In the genomic region with DNA sequence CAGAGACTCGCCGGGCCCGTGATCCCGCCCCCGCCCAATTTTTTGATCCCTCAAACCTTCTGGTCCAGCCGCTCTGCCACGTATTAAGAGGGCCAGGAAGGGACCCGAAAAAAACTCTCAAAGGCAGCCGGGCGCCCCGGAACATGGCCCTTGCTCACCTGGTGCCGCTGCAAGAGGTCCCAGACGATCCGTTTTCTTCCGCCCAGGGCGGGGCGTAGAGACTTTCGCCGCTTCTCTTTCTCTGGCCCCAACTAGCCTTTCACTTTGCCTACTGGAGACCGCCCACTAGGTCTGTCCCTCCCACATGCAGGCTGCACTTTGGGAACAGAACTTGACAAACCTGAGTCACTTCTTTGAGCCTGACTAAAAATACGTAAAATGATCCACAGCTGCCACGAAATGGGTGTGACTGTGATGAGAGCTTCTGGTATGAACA, we compare ENCODE assay signal across 9 mouse cellular contexts. TPM values are rescaled to one million over a fixed set of nuclear protein-coding genes. Genes with fewer than 3 reads are reported as not detected.
DNase-seq lines count a peak whose midpoint lies in the region; ATAC-seq lines count a peak whose summit lies in the region.
"Had no signal": no experiment of that assay in that cellular context is flagged by ENCODE, and none has a peak within 500 bp of the region (broad histone marks: within the 10 kb centered on the region; RNA-seq: fewer than 3 reads in every experiment).

No protein-coding gene starts in this region.

- peak overlapping the region; percentile 63 for H3K4me2 ChIP-seq in forebrain, embryonic 11.5 days (ENCODE audit: low read depth, low read length, severe bottlenecking)

- H3K9ac ChIP-seq in forebrain, embryonic 11.5 days (ENCODE audit: low read length): peak overlapping the region; percentile 69

- DNase-seq in adrenal gland, postnatal 14 days: peak; percentile 88
- DNase-seq in forebrain, embryonic 11.5 days (ENCODE audit: low spot score): no peak
- peak; percentile 60 for DNase-seq in heart, postnatal 25 days (ENCODE audit: low spot score)
- peak; percentile 93 for DNase-seq in large intestine, adult 2 months (ENCODE audit: low read depth, low spot score)
- DNase-seq in right cerebral cortex, postnatal 25 days: peak; percentile 61
- DNase-seq in urinary bladder, postnatal 4 days (ENCODE audit: low spot score in 2 of 2): peak; percentile 67 to 71

- no peaks in the 10 kb centered on the region for H3K9me3 ChIP-seq in forebrain, embryonic 11.5 days (ENCODE audit: control insufficient read depth, low read length)
- H3K9me3 ChIP-seq in megakaryocyte, embryonic 14.5 days: no peaks in the 10 kb centered on the region

- WGBS in forebrain, embryonic 11.5 days: 2% methylated on average over 22 of the region's 22 CpGs
- 1% methylated on average over 22 of the region's 22 CpGs for whole genome bisulfite sequencing in large intestine, adult 2 months

- peaks cover 16% of the 10 kb centered on the region; the same call in 1 of the 2 replicates for H3K4me1 ChIP-seq in forebrain, embryonic 11.5 days (replicated peaks; ENCODE audit: control insufficient read depth, insufficient read depth, low read length)
- H3K4me1 ChIP-seq in megakaryocyte, embryonic 14.5 days: peaks cover 76% of the 10 kb centered on the region

- intact Hi-C loops in heart, postnatal 25 days (cut with DNase I): no loop called here

- H3K36me3 ChIP-seq in forebrain, embryonic 11.5 days (ENCODE audit: control insufficient read depth, insufficient read depth, low read length): no peaks in the 10 kb centered on the region
- H3K36me3 ChIP-seq in megakaryocyte, embryonic 14.5 days (replicated peaks; ENCODE audit: low read length): peaks cover 36% of the 10 kb centered on the region

- ATAC-seq in CD4-positive, CD25-positive, alpha-beta regulatory T cell, adult 4 months: peak; percentile 19
- no peak for ATAC-seq in forebrain, embryonic 11.5 days (replicated peaks; ENCODE audit: low FRiP score)

- peak overlapping the region; percentile 33 for H3K4me3 ChIP-seq in forebrain, embryonic 11.5 days (ENCODE audit: low read depth, low read length)
- peak overlapping the region; percentile 94 for H3K4me3 ChIP-seq in megakaryocyte, embryonic 14.5 days (replicated peaks)

- H3K27me3 ChIP-seq in forebrain, embryonic 11.5 days (ENCODE audit: control insufficient read depth, insufficient read depth, low read length): no peaks in the 10 kb centered on the region
- H3K27me3 ChIP-seq in megakaryocyte, embryonic 14.5 days (replicated peaks): no peaks in the 10 kb centered on the region

- H3K27ac ChIP-seq in forebrain, embryonic 11.5 days (ENCODE audit: low read depth, low read length): no peak overlapping the region

RNA-seq across cellular contexts. Expression of a gene that starts 4.1 kb away (rescaled TPM):
- polyA plus RNA-seq in CD4-positive, CD25-positive, alpha-beta regulatory T cell, adult 4 months (2017; shearing (Covaris generic)): 100 to 1,000 TPM; 121 to 188 TPM
- total RNA-seq in adrenal gland, postnatal 14 days (2021): 186 and 200 TPM in 2 replicates
- 56.7 and 65.2 TPM in 2 replicates for polyA plus RNA-seq in forebrain, embryonic 11.5 days (2014; fragmentation: Nextera tagmentation; extraction: Ambion mirVana)
- 10 to 100 TPM; 65.7 to 69.9 TPM for total RNA-seq in heart, postnatal 25 days (2021)
- 146 and 149 TPM in 2 replicates for polyA plus RNA-seq in large intestine, adult 2 months (2012; rRNA removed)
- 26.5 and 43.0 TPM in 2 replicates for polyA plus RNA-seq in megakaryocyte, embryonic 14.5 days (2012; ENCODE audit: insufficient read depth, low replicate concordance)

RNA-seq across cellular contexts. Expression of a gene that starts 25.3 kb away (rescaled TPM):
- 1 to 10 TPM; 3.8 to 4.3 TPM for polyA plus RNA-seq in CD4-positive, CD25-positive, alpha-beta regulatory T cell, adult 4 months (2017; shearing (Covaris generic))
- 81.7 and 83.6 TPM in 2 replicates for total RNA-seq in adrenal gland, postnatal 14 days (2021)
- polyA plus RNA-seq in forebrain, embryonic 11.5 days (2014; fragmentation: Nextera tagmentation; extraction: Ambion mirVana): 87.5 and 116 TPM in 2 replicates
- total RNA-seq in heart, postnatal 25 days (2021): 100 to 1,000 TPM; 106 to 112 TPM
- polyA plus RNA-seq in large intestine, adult 2 months (2012; rRNA removed): 82.1 and 91.7 TPM in 2 replicates
- polyA plus RNA-seq in megakaryocyte, embryonic 14.5 days (2012; ENCODE audit: insufficient read depth, low replicate concordance): 51.3 and 84.0 TPM in 2 replicates

RNA-seq across cellular contexts. Expression of a gene that starts 25.4 kb away (rescaled TPM):
- polyA plus RNA-seq in CD4-positive, CD25-positive, alpha-beta regulatory T cell, adult 4 months (2017; shearing (Covaris generic)): 1 to 10 TPM; 2.2 to 4.5 TPM
- total RNA-seq in adrenal gland, postnatal 14 days (2021): 7.6 and 9.6 TPM in 2 replicates
- 14.0 and 16.1 TPM in 2 replicates for polyA plus RNA-seq in forebrain, embryonic 11.5 days (2014; fragmentation: Nextera tagmentation; extraction: Ambion mirVana)
- total RNA-seq in heart, postnatal 25 days (2021): 1 to 10 TPM; 3.2 to 4.7 TPM
- polyA plus RNA-seq in large intestine, adult 2 months (2012; rRNA removed): 5.4 and 7.2 TPM in 2 replicates
- polyA plus RNA-seq in megakaryocyte, embryonic 14.5 days (2012; ENCODE audit: insufficient read depth, low replicate concordance): 12.2 and 18.5 TPM in 2 replicates

RNA-seq across cellular contexts. Expression of a gene that starts 45.3 kb away (rescaled TPM):
- polyA plus RNA-seq in CD4-positive, CD25-positive, alpha-beta regulatory T cell, adult 4 months (2017; shearing (Covaris generic)): 1 to 10 TPM; 8.5 to 9.6 TPM
- 0.26 and 0.34 TPM in 2 replicates for total RNA-seq in adrenal gland, postnatal 14 days (2021)
- 3.3 TPM in 2 replicates for polyA plus RNA-seq in forebrain, embryonic 11.5 days (2014; fragmentation: Nextera tagmentation; extraction: Ambion mirVana)
- total RNA-seq in heart, postnatal 25 days (2021): not detected
- polyA plus RNA-seq in large intestine, adult 2 months (2012; rRNA removed): 7.2 and 9.4 TPM in 2 replicates
- polyA plus RNA-seq in megakaryocyte, embryonic 14.5 days (2012; ENCODE audit: insufficient read depth, low replicate concordance): 0.57 TPM in 1 of 2 replicates, not detected in the other
- total RNA-seq: layer of hippocampus, postnatal 14 days had no signal

RNA-seq across cellular contexts. Expression of a gene that starts 46.4 kb away (rescaled TPM):
- 10 to 100 TPM in 1 of 2 experiments, 1 to 10 TPM in 1; 6.7 to 10.1 TPM for polyA plus RNA-seq in CD4-positive, CD25-positive, alpha-beta regulatory T cell, adult 4 months (2017; shearing (Covaris generic))
- 46.2 and 49.6 TPM in 2 replicates for total RNA-seq in adrenal gland, postnatal 14 days (2021)
- polyA plus RNA-seq in forebrain, embryonic 11.5 days (2014; fragmentation: Nextera tagmentation; extraction: Ambion mirVana): 70.9 and 75.3 TPM in 2 replicates
- 10 to 100 TPM; 32.1 to 33.4 TPM for total RNA-seq in heart, postnatal 25 days (2021)
- polyA plus RNA-seq in large intestine, adult 2 months (2012; rRNA removed): 23.6 and 28.1 TPM in 2 replicates
- polyA plus RNA-seq in megakaryocyte, embryonic 14.5 days (2012; ENCODE audit: insufficient read depth, low replicate concordance): 32.9 and 81.5 TPM in 2 replicates
